Mouse (Mus musculus): ENCODE measurements at regions not wholly inside any gene's neighbourhood (a gene's known extent, or its start where the extent isn't known, plus 50 kb on each side); places are given as distances from the start of the nearest gene placed in this dataset.

- H3K9me3 ChIP-seq, result no peaks in the 10 kb centered on the region; the same call in 1 of the 2 replicates
- TF ChIP-seq FLI1 (IDR thresholded peaks at IDR 0.05; ENCODE audit: low read length), result no peak
- H3K4me3 ChIP-seq (replicated peaks), result no peak overlapping the region
- no peaks in the 10 kb centered on the region for H3K4me1 ChIP-seq
- H3K27me3 ChIP-seq (replicated peaks), result no peaks in the 10 kb centered on the region
- no peaks in the 10 kb centered on the region for H3K36me3 ChIP-seq (replicated peaks; ENCODE audit: low read length)
Observed at GRCm38 (mm10) chr6:101938393-101938985, 560.8 kb upstream of the Pdzrn3 start.

GRCm38 (mm10) chr6:101937467-101938392 is 560.0 kb upstream of the Pdzrn3 start:
- H3K27me3 ChIP-seq (replicated peaks), result no peaks in the 10 kb centered on the region
- no peak for TF ChIP-seq FLI1 (IDR thresholded peaks at IDR 0.05; ENCODE audit: low read length)
- no peak for TF ChIP-seq GATA1 (IDR thresholded peaks at IDR 0.05; ENCODE audit: borderline replicate concordance, low read length)
- H3K4me3 ChIP-seq (replicated peaks), result no peak overlapping the region
- H3K36me3 ChIP-seq (replicated peaks; ENCODE audit: low read length), result no peaks in the 10 kb centered on the region
- no peaks in the 10 kb centered on the region for H3K4me1 ChIP-seq
- H3K9me3 ChIP-seq, result no peaks in the 10 kb centered on the region; the same call in 1 of the 2 replicates

GRCm38 (mm10) chr6:101931768-101932167 is 554.1 kb upstream of the Pdzrn3 start:
- TF ChIP-seq FLI1 (IDR thresholded peaks at IDR 0.05; ENCODE audit: low read length), result no peak
- no peak for TF ChIP-seq GATA1 (IDR thresholded peaks at IDR 0.05; ENCODE audit: borderline replicate concordance, low read length)
- H3K4me1 ChIP-seq, result no peaks in the 10 kb centered on the region
- no peaks in the 10 kb centered on the region for H3K27me3 ChIP-seq (replicated peaks)
- H3K4me3 ChIP-seq (replicated peaks), result no peak overlapping the region
- no peaks in the 10 kb centered on the region for H3K9me3 ChIP-seq
- H3K36me3 ChIP-seq (replicated peaks; ENCODE audit: low read length), result no peaks in the 10 kb centered on the region

- Histone ChIP-seq H3K9me3 (peaks cover 5% of the 10 kb centered on the region; the same call in 1 of the 2 replicates), H3K4me1 (no peaks in the 10 kb centered on the region), H3K4me3 (replicated peaks) (no peak overlapping the region), H3K36me3 (replicated peaks; ENCODE audit: low read length) (no peaks in the 10 kb centered on the region), H3K27me3 (replicated peaks) (no peaks in the 10 kb centered on the region)
- TF ChIP-seq FLI1 (IDR thresholded peaks at IDR 0.05; ENCODE audit: low read length) (no peak), GATA1 (IDR thresholded peaks at IDR 0.05; ENCODE audit: borderline replicate concordance, low read length) (no peak)
Observed at GRCm38 (mm10) chr6:101921686-101922085, 544.0 kb upstream of the Pdzrn3 start.

GRCm38 (mm10) chr6:101921186-101921585 is 543.5 kb upstream of the Pdzrn3 start:
- Histone ChIP-seq H3K36me3 (replicated peaks; ENCODE audit: low read length) (no peaks in the 10 kb centered on the region), H3K27me3 (replicated peaks) (no peaks in the 10 kb centered on the region), H3K9me3 (peaks cover 5% of the 10 kb centered on the region; the same call in 1 of the 2 replicates), H3K4me1 (no peaks in the 10 kb centered on the region), H3K4me3 (replicated peaks) (no peak overlapping the region)
- TF ChIP-seq FLI1 (IDR thresholded peaks at IDR 0.05; ENCODE audit: low read length) (no peak), GATA1 (IDR thresholded peaks at IDR 0.05; ENCODE audit: borderline replicate concordance, low read length) (no peak)

GRCm38 (mm10) chr6:101918914-101919313 is 541.2 kb upstream of the Pdzrn3 start:
- no peaks in the 10 kb centered on the region for H3K4me1 ChIP-seq
- no peaks in the 10 kb centered on the region for H3K36me3 ChIP-seq (replicated peaks; ENCODE audit: low read length)
- no peak overlapping the region for H3K4me3 ChIP-seq (replicated peaks)
- H3K9me3 ChIP-seq, result peaks cover 5% of the 10 kb centered on the region; the same call in 1 of the 2 replicates
- TF ChIP-seq FLI1 (IDR thresholded peaks at IDR 0.05; ENCODE audit: low read length), result no peak
- no peak for TF ChIP-seq GATA1 (IDR thresholded peaks at IDR 0.05; ENCODE audit: borderline replicate concordance, low read length)
- no peaks in the 10 kb centered on the region for H3K27me3 ChIP-seq (replicated peaks)

- TF ChIP-seq GATA1 (IDR thresholded peaks at IDR 0.05; ENCODE audit: borderline replicate concordance, low read length), result no peak
- TF ChIP-seq FLI1 (IDR thresholded peaks at IDR 0.05; ENCODE audit: low read length), result no peak
- Histone ChIP-seq H3K4me1 (no peaks in the 10 kb centered on the region), H3K9me3 (no peaks in the 10 kb centered on the region), H3K27me3 (replicated peaks) (no peaks in the 10 kb centered on the region), H3K4me3 (replicated peaks) (no peak overlapping the region), H3K36me3 (replicated peaks; ENCODE audit: low read length) (no peaks in the 10 kb centered on the region)
Observed at GRCm38 (mm10) chr6:101905029-101905342, 527.3 kb upstream of the Pdzrn3 start.

- H3K9me3 ChIP-seq, result no peaks in the 10 kb centered on the region
- no peaks in the 10 kb centered on the region for H3K36me3 ChIP-seq (replicated peaks; ENCODE audit: low read length)
- TF ChIP-seq GATA1 (IDR thresholded peaks at IDR 0.05; ENCODE audit: borderline replicate concordance, low read length) (no peak), FLI1 (IDR thresholded peaks at IDR 0.05; ENCODE audit: low read length) (no peak)
- H3K4me1 ChIP-seq, result no peaks in the 10 kb centered on the region
- no peak overlapping the region for H3K4me3 ChIP-seq (replicated peaks)
- H3K27me3 ChIP-seq (replicated peaks), result no peaks in the 10 kb centered on the region
Observed at GRCm38 (mm10) chr6:101904234-101905028, 526.7 kb upstream of the Pdzrn3 start.

GRCm38 (mm10) chr6:101902276-101902675 is 524.6 kb upstream of the Pdzrn3 start:
- no peak for TF ChIP-seq GATA1 (IDR thresholded peaks at IDR 0.05; ENCODE audit: borderline replicate concordance, low read length)
- no peak for TF ChIP-seq FLI1 (IDR thresholded peaks at IDR 0.05; ENCODE audit: low read length)
- Histone ChIP-seq H3K4me3 (replicated peaks) (no peak overlapping the region), H3K36me3 (replicated peaks; ENCODE audit: low read length) (no peaks in the 10 kb centered on the region), H3K9me3 (no peaks in the 10 kb centered on the region), H3K4me1 (no peaks in the 10 kb centered on the region), H3K27me3 (replicated peaks) (no peaks in the 10 kb centered on the region)

Data from megakaryocyte, embryonic 14.5 days (primary cell).